In genomic region chr10:110752849-110753248, GRCm38 (mm10) we compare ENCODE assay signal across 19 mouse cellular contexts. TPM values are rescaled to one million over a fixed set of nuclear protein-coding genes. Genes with fewer than 3 reads are reported as not detected.
DNase-seq lines count a peak whose midpoint lies in the region; ATAC-seq and TF ChIP-seq lines count a peak whose summit lies in the region.
"Had no signal": no experiment of that assay in that cellular context is flagged by ENCODE, and none has a peak within 500 bp of the region (broad histone marks: within the 10 kb centered on the region; RNA-seq: fewer than 3 reads in every experiment).

No protein-coding gene starts in this region.

- H3K9ac ChIP-seq in lung, embryonic 14.5 days = no peak overlapping the region
- no peak overlapping the region for H3K9ac ChIP-seq in heart, postnatal 0 days (replicated peaks; ENCODE audit: low read depth, low read length)
- H3K9ac ChIP-seq: forebrain, embryonic 15.5 days; liver, embryonic 15.5 days; stomach, embryonic 15.5 days had no signal

- H3K27me3 ChIP-seq in kidney, adult 2 months (replicated peaks; ENCODE audit: control insufficient read depth, insufficient read depth, low read length) = no peaks in the 10 kb centered on the region
- no peaks in the 10 kb centered on the region for H3K27me3 ChIP-seq in lung, embryonic 14.5 days (ENCODE audit: insufficient read depth, low read length)
- no peaks in the 10 kb centered on the region for H3K27me3 ChIP-seq in heart, postnatal 0 days (ENCODE audit: control insufficient read depth, insufficient read depth, low read length)
- H3K27me3 ChIP-seq: forebrain, embryonic 15.5 days; liver, embryonic 15.5 days; stomach, embryonic 15.5 days had no signal

- WGBS in kidney, adult 2 months = 55% methylated on average over 3 of the region's 3 CpGs
- 68% methylated on average over 3 of the region's 3 CpGs for WGBS in lung, embryonic 14.5 days
- WGBS in heart, postnatal 0 days = 56% methylated on average over 3 of the region's 3 CpGs

- no peaks in the 10 kb centered on the region for H3K4me1 ChIP-seq in kidney, adult 2 months (ENCODE audit: control insufficient read depth, insufficient read depth, low read length)
- no peaks in the 10 kb centered on the region for H3K4me1 ChIP-seq in lung, embryonic 14.5 days (ENCODE audit: insufficient read depth)
- H3K4me1 ChIP-seq in heart, postnatal 0 days (ENCODE audit: control insufficient read depth, insufficient read depth) = no peaks in the 10 kb centered on the region
- H3K4me1 ChIP-seq: embryonic facial prominence, embryonic 10.5 days; forebrain, embryonic 15.5 days; liver, embryonic 15.5 days; midbrain, embryonic 10.5 days; stomach, embryonic 15.5 days had no signal

- no peak overlapping the region for H3K4me2 ChIP-seq in lung, embryonic 14.5 days
- 0 out of 2 replicates have a peak overlapping the region, but pooled peaks have one; percentile 8 for H3K4me2 ChIP-seq in heart, postnatal 0 days (ENCODE audit: low read depth, low read length)
- H3K4me2 ChIP-seq: forebrain, embryonic 15.5 days; liver, embryonic 15.5 days; stomach, embryonic 15.5 days had no signal

- H3K9me3 ChIP-seq in lung, embryonic 14.5 days (ENCODE audit: low read depth, low read length) = no peaks in the 10 kb centered on the region
- H3K9me3 ChIP-seq in heart, postnatal 0 days (replicated peaks; ENCODE audit: control insufficient read depth, low read length) = no peaks in the 10 kb centered on the region
- H3K9me3 ChIP-seq: forebrain, embryonic 15.5 days; liver, embryonic 15.5 days; midbrain, embryonic 10.5 days; stomach, embryonic 15.5 days had no signal

- H3K36me3 ChIP-seq in kidney, adult 2 months (ENCODE audit: control insufficient read depth, insufficient read depth, low read length) = no peaks in the 10 kb centered on the region
- H3K36me3 ChIP-seq in lung, embryonic 14.5 days (ENCODE audit: insufficient read depth) = peaks cover 91% of the 10 kb centered on the region
- H3K36me3 ChIP-seq in heart, postnatal 0 days (replicated peaks; ENCODE audit: control insufficient read depth, insufficient read depth, low read length) = peaks cover 83% of the 10 kb centered on the region

- H3K4me3 ChIP-seq in kidney, adult 2 months (ENCODE audit: insufficient read depth, low read depth, low read length) = no peak overlapping the region
- H3K4me3 ChIP-seq in lung, embryonic 14.5 days (ENCODE audit: low read depth, low read length) = no peak overlapping the region
- no peak overlapping the region for H3K4me3 ChIP-seq in heart, postnatal 0 days (ENCODE audit: low read depth, low read length)
- H3K4me3 ChIP-seq: embryonic facial prominence, embryonic 10.5 days; erythroblast, embryonic 14.5 days; forebrain, embryonic 15.5 days; liver, embryonic 15.5 days; midbrain, embryonic 10.5 days; stomach, embryonic 15.5 days had no signal

- H3K27ac ChIP-seq in kidney, adult 2 months (ENCODE audit: insufficient read depth, low read depth, low read length) = 0 out of 2 replicates have a peak overlapping the region, but pooled peaks have one; percentile 55
- H3K27ac ChIP-seq in lung, embryonic 14.5 days (ENCODE audit: low read depth) = no peak overlapping the region
- H3K27ac ChIP-seq in heart, postnatal 0 days (ENCODE audit: low read depth) = peak overlapping the region; percentile 83
- H3K27ac ChIP-seq: embryonic facial prominence, embryonic 10.5 days; forebrain, embryonic 15.5 days; liver, embryonic 15.5 days; midbrain, embryonic 10.5 days; stomach, embryonic 15.5 days had no signal

- ATAC-seq in lung, embryonic 14.5 days (ENCODE audit: insufficient read depth) = 0 out of 2 replicates have a peak, but pooled peaks have one; percentile 36
- peak; percentile 77 for ATAC-seq in heart, postnatal 0 days (ENCODE audit: insufficient read depth, low read depth)
- ATAC-seq: forebrain, embryonic 15.5 days; inflammation-experienced regulatory T-cells, adult 6 months had no signal

- TF ChIP-seq CTCF in kidney, adult 2 months (conservative IDR thresholded peaks at IDR 0.05; ENCODE audit: insufficient read depth, insufficient read length, low read depth, low read length) = no peak
- no peak for TF ChIP-seq CTCF in lung, embryonic 14.5 days (IDR thresholded peaks at IDR 0.05; ENCODE audit: low read depth)
- TF ChIP-seq CTCF in heart, postnatal 0 days (IDR thresholded peaks at IDR 0.05; ENCODE audit: low read depth) = no peak

- 0 out of 2 replicates have a peak, but pooled peaks have one; percentile 48 for TF ChIP-seq EP300 in heart, postnatal 0 days (IDR thresholded peaks at IDR 0.05; ENCODE audit: low read depth)

- TF ChIP-seq POLR2A in kidney, adult 2 months (IDR thresholded peaks at IDR 0.05; ENCODE audit: low read depth, low read length) = no peak

- peak; percentile 17 for DNase-seq in kidney, adult 2 months
- no peak for DNase-seq in kidney, postnatal 10 days
- peak; percentile 24 for DNase-seq in lung, embryonic 14.5 days
- DNase-seq in lung, postnatal 36 days = no peak
- peak; percentile 19 to 42 for DNase-seq in heart, adult 9 months (ENCODE audit: low spot score in 2 of 2)
- peak; percentile 12 for DNase-seq in heart, postnatal 0 days (ENCODE audit: low spot score)
- no peak for DNase-seq in spleen, postnatal 10 days (ENCODE audit: low spot score in 2 of 2)
- no peak for DNase-seq in right cerebral cortex, adult 18-20 months
- DNase-seq: cerebellum, adult 11 months; cerebellum, postnatal 25 days; layer of hippocampus, adult 9-11 months had no signal

RNA-seq across cellular contexts. Expression of gene E2f7, which starts 7.6 kb away (rescaled TPM):
- polyA plus RNA-seq in kidney, adult 2 months (2012; rRNA removed) = 0.09 and 0.31 TPM in 2 replicates
- 42.9 and 43.8 TPM in 2 replicates for polyA plus RNA-seq in lung, embryonic 14.5 days (2014; fragmentation: Nextera tagmentation; extraction: Ambion mirVana)
- 6.1 and 17.1 TPM in 2 replicates for total RNA-seq in heart, postnatal 0 days (2014; rRNA removed; ENCODE audit: low replicate concordance)
- 3.7 and 4.7 TPM in 2 replicates for polyA plus RNA-seq in heart, postnatal 0 days (2015; fragmentation: Nextera tagmentation; extraction: Ambion mirVana)
- total RNA-seq: neutrophil, adult 5-6 weeks had no signal

Comparison
In these comparisons a context has a peak if more than half of its experiments do, and no peak if none do; other contexts are left out.
1. DNase-seq: peak in kidney, adult 2 months (single experiment), lung, embryonic 14.5 days (single experiment), heart, adult 9 months (2 of 2) and heart, postnatal 0 days (single experiment); none in kidney, postnatal 10 days (single experiment), lung, postnatal 36 days (single experiment), spleen, postnatal 10 days (0 of 2) and right cerebral cortex, adult 18-20 months (single experiment).